Mouse (Mus musculus) ES-E14 (cell line): ENCODE measurements around the gene Cox7a2. TPM values are rescaled to one million over a fixed set of nuclear protein-coding genes. Genes with fewer than 3 reads are reported as not detected.

ENCODE experiments used
- DNase-seq: peaks from one replicate; pipeline ENCODE4 v3.0.0-alpha.2; 2013; ENCODE audit warnings: low read depth, low spot score
- H3K27ac ChIP-seq: 2 replicates; pipeline ENCODE4 v1.5.1; 2012; ENCODE audit warnings: low read depth, mild to moderate bottlenecking, low read length, moderate library complexity, mixed read lengths; ENCODE audit not compliant: poor library complexity, insufficient read depth, severe bottlenecking
- H3K36me3 ChIP-seq: 2 replicates; pipeline ENCODE4 v1.6.1; 2012; ENCODE audit warnings: mild to moderate bottlenecking, low read length, moderate library complexity, mixed read lengths; ENCODE audit not compliant: control insufficient read depth, poor library complexity, insufficient read depth, severe bottlenecking
- H3K4me1 ChIP-seq, 2 experiments: fragments of 150-350 bp in 1 of 2; sonication (generic) in 1 of 2; 2 replicates each; pipeline ENCODE4 v1.6.1; 2012; ENCODE audit warnings: low read length in 2 of 2, mild to moderate bottlenecking in 1 of 2, mixed read lengths in 1 of 2; ENCODE audit not compliant: control insufficient read depth in 2 of 2, insufficient read depth in 2 of 2, poor library complexity in 1 of 2
- H3K4me3 ChIP-seq, 2 experiments: fragments of 150-350 bp in 1 of 2; sonication (generic) in 1 of 2; 2 replicates each; pipeline ENCODE4 v1.5.1; 2012; ENCODE audit warnings: low read length in 2 of 2, low read depth in 1 of 2, mild to moderate bottlenecking in 1 of 2, mixed read lengths in 1 of 2; ENCODE audit not compliant: insufficient read depth in 1 of 2, poor library complexity in 1 of 2, severe bottlenecking in 1 of 2
- H3K9ac ChIP-seq: 2 replicates; pipeline ENCODE4 v1.6.1; 2012; ENCODE audit warnings: low read depth, mild to moderate bottlenecking, low read length, mixed read lengths; ENCODE audit not compliant: poor library complexity, insufficient read depth, severe bottlenecking
- H3K9me3 ChIP-seq: fragments of 150-350 bp; sonication (generic); 2 replicates; pipeline ENCODE4 v1.6.1; 2012; ENCODE audit warnings: low read depth, mild to moderate bottlenecking, low read length; ENCODE audit not compliant: control insufficient read depth, insufficient read depth
- CHD2 ChIP-seq: IDR thresholded peaks from 2 replicates; pipeline ENCODE4 v1.6.1; 2014; ENCODE audit warnings: mild to moderate bottlenecking, low read depth, low read length, inconsistent platforms
- HCFC1 ChIP-seq: IDR thresholded peaks from 2 replicates; pipeline ENCODE4 v1.6.1; 2012; ENCODE audit warnings: low read length, inconsistent platforms, borderline replicate concordance; ENCODE audit not compliant: insufficient read depth
- MAFK ChIP-seq: IDR thresholded peaks from 2 replicates; pipeline ENCODE4 v1.6.1; 2014; ENCODE audit warnings: mild to moderate bottlenecking, low read depth, low read length, inconsistent platforms; ENCODE audit not compliant: insufficient read depth
- ZC3H11A ChIP-seq: IDR thresholded peaks from 2 replicates; pipeline ENCODE4 v1.6.1; 2012; ENCODE audit warnings: low read depth, mild to moderate bottlenecking, inconsistent platforms, low read length, borderline replicate concordance
- ZNF384 ChIP-seq: IDR thresholded peaks from 2 replicates; pipeline ENCODE4 v1.6.1; 2012; ENCODE audit warnings: low read depth, low read length, inconsistent platforms
- in situ Hi-C, 2 experiments: fragments of 600-800 bp; cut with MboI; formaldehyde crosslinking; loops; one replicate each; pipeline ENCODE4 v1.15.1; 2025; ENCODE audit warnings: low sequenced_read_pairs in 2 of 2, inconsistent platforms in 1 of 2; ENCODE audit not compliant: unreplicated experiment in 2 of 2
- total RNA-seq: library from RNA; depleted of rRNA; stranded (reverse); fragments of 300-350 nt; gene quantifications from 2 replicates; pipeline ENCODE4 v1.2.3, GENCODE M21; 2012

Gene Cox7a2
- total RNA-seq, 1 experiment: 300 TPM

DNA sequence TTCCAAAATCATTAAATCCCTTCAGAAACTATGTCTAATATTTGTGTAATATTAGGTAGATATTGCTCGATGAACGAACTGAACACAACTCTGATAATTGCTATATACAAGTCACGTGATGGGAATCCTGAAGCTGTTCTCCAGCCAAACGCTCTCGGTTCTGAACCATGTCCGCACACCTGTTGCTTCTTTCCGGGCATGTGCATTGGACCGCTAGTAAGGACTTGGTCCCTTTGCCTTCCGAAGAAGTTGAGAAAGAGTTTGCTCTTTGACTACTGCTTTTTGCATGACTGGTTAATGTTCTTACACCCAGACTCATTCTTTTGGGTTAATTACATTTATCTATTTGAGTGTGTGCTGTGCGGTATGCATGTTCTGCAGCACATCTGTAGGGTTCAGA, 45.7 kb upstream of the Cox7a2 start:
- no peak for TF ChIP-seq CHD2
- TF ChIP-seq HCFC1: no peak
- no peak for TF ChIP-seq ZNF384
- TF ChIP-seq MAFK: no peak
- Histone ChIP-seq H3K4me3 (no peak overlapping the region), H3K9me3 (no peaks in the 10 kb centered on the region), H3K4me1 (no peaks in the 10 kb centered on the region), H3K36me3 (no peaks in the 10 kb centered on the region), H3K27ac (no peak overlapping the region), H3K9ac (no peak overlapping the region)
- in situ Hi-C loops: loop anchor here in 1 of 2 experiments (25.0 kb wide), 1 partner anchor 182 kb away; no protein-coding TSS in a partner anchor
- no peak for DNase-seq

DNA sequence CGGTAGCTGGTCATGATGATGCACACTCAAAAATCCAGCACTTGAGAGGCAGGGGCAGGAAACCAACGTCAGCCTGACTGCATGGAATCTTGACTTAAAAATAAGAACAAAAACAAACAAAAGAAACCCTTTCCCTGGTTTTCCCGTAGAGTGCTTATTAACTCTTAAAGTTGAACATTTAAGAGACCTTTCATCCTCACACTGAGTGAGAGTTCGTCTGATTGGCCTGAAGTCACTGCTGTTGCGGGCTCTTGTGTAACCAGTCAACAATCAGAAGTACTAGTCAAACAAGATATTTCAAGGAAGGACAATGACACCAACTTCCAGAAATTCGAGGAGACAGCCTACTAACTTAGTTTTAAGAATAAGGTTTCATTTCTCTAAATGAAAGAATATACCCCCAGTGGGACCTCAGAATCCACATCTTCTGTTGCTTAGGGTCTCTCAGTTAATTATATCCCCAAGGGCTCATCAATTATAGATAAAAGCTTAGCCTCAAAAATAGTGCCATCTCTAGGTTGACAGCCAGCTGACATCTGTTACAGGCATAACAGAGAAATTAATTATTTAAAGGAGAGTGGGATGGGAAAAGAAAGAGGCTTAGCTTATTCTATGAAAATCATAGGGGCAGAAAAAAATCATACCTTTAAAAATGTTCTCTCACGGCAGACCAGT, 36.9 kb upstream of the Cox7a2 start:
- no peak for TF ChIP-seq MAFK
- no peak for TF ChIP-seq ZC3H11A
- no peak for TF ChIP-seq HCFC1
- TF ChIP-seq ZNF384: no peak
- TF ChIP-seq CHD2: no peak
- Histone ChIP-seq H3K36me3 (no peaks in the 10 kb centered on the region), H3K9ac (no peak overlapping the region), H3K4me1 (0 out of 4 replicates have a peak, but pooled peaks cover 0 to 2% of the 10 kb centered on the region in 2 experiments), H3K4me3 (no peak overlapping the region), H3K9me3 (no peaks in the 10 kb centered on the region), H3K27ac (no peak overlapping the region)
- in situ Hi-C loops: no loop called here
- DNase-seq: no peak

DNA sequence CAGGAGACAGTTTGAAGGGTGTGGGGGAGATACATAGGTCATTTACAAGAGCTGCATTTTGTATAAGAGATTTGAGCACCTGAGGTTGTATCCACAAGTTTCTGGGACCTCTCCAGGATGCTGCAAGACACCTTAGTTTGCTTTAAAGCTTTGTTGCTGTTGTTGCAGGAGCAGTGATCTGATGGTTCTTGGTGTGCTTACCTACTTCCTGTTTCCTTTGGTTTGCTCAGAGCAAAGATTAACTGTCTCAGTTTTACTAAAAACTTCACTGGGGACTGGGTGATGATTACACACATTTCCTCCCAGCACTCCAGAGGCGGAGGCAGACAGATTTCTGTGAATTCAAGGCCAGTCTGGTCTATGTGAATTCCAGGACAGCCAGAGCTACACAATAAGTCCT, 35.4 kb upstream of the Cox7a2 start:
- no peak overlapping the region for H3K9ac ChIP-seq
- H3K36me3 ChIP-seq: no peaks in the 10 kb centered on the region
- H3K27ac ChIP-seq: no peak overlapping the region
- in situ Hi-C loops: no loop called here
- H3K9me3 ChIP-seq: no peaks in the 10 kb centered on the region
- DNase-seq: no peak
- 0 out of 4 replicates have a peak, but pooled peaks cover 0 to 2% of the 10 kb centered on the region in 2 experiments for H3K4me1 ChIP-seq
- no peak overlapping the region for H3K4me3 ChIP-seq
- no peak for TF ChIP-seq MAFK
- TF ChIP-seq ZC3H11A: no peak
- TF ChIP-seq ZNF384: no peak
- TF ChIP-seq CHD2: no peak
- no peak for TF ChIP-seq HCFC1

DNA sequence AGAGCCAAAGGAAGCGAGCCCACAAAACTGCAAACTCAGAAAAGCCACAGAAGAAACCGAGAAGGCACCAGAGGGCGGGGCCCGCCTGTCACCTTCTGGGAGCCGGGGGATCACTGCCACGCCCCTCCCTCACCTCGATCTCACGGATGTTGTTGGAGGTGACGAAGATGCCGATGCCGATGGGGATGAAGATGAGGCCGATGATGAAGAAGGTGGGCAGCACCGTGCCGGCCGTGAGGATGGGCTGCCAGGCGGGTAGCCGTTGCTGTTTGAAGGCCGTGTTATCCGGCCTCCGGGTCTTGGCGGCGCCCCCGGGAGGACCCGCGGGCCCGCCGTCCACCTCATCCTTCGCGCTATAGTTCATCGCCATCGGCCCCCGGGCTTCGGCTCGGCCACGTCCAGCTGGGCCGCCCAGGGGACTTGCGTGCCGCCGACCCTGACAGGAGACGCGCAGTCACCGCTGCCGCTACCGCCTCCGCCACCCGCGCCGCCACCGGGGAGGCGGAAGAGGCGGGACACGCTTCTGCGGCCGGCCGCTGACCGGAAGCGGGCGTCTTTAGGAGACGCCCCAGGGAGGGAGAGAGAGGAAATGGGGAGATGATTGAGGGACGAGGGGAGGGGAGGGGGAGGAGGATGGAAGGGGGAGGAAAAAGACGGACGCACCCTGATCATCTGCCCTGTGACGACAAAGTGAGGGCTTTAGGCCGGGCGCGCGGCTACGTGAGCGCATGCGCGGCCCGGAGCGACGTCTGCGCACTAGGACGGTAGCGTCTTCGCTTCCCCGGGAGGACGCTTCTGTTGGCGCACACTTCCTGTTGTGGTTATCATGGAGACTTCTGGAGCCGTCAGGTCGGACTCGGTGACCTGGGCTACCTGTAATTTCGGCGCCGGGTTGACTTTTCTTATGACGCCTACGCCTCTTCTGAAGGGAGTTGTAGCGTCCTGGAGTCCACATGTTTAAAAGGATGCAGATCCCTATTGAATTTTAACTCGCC, 33.5 kb upstream of the Cox7a2 start, which contains the start of gene Tmem30a:
Tmem30a (minus strand) TSS at position 667 of the 995 bp plus-strand sequence.
- no peaks in the 10 kb centered on the region for H3K9me3 ChIP-seq
- peak within 1 kb of the TSS; percentile 81 to 94 for H3K4me3 ChIP-seq
- no peak within 1 kb of the TSS for H3K27ac ChIP-seq
- H3K36me3 ChIP-seq: no peaks in the 10 kb centered on the region
- H3K4me1 ChIP-seq: 0 out of 4 replicates have a peak, but pooled peaks cover 0 to 2% of the 10 kb centered on the region in 2 experiments
- TF ChIP-seq MAFK: 0 out of 2 replicates have a peak, but pooled peaks have one; percentile 26
- TF ChIP-seq HCFC1: peak; percentile 78; the same call in 1 of the 2 replicates
- no peak for TF ChIP-seq ZC3H11A
- TF ChIP-seq CHD2: no peak
- peak; percentile 87 for DNase-seq
- H3K9ac ChIP-seq: peak within 1 kb of the TSS; percentile 84
- in situ Hi-C loops: no loop called here
